Mouse (Mus musculus): Measurements from ENCODE around the gene Fbxl16. TPM values are rescaled to one million over a fixed set of nuclear protein-coding genes. Genes with fewer than 3 reads are reported as not detected.
"Not testable (repeated sequence)": the region's sequence is repeated elsewhere in the genome, so short reads cannot be mapped to it uniquely, and the experiment has no call there.

Fbxl16 gene
- polyA plus RNA-seq, 1 experiment, result 5.0 TPM

DNA sequence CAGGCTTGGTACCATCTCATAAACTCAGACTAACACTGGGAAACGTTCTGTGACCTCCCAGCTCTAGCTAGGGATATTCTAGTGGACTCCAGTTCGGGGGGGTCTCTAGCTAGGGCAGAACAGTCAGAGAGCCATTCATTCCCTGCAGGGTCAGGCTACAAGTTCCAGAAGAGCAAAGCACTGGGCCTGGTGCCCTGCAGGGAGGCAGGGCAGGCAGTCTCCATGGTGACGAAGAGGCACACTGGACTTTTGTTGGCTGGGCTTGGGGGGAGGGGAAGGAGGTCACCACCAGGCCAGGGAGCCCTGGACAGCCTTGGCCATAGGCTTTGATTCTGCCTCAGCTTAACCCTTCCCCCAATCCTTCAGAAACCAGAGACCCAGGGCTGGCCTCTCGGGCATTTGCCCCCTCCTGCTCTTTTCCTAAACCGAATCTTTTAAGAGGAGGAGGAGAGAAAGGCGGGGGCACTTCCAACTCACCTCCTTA lies 13.2 kb upstream of the Fbxl16 start, which contains the start of gene AC134908.4:
AC134908.4 (minus strand) TSS at position 51 of the 484 bp plus-strand sequence.
- DNase-seq (ENCODE audit: low spot score), result no peak

DNA sequence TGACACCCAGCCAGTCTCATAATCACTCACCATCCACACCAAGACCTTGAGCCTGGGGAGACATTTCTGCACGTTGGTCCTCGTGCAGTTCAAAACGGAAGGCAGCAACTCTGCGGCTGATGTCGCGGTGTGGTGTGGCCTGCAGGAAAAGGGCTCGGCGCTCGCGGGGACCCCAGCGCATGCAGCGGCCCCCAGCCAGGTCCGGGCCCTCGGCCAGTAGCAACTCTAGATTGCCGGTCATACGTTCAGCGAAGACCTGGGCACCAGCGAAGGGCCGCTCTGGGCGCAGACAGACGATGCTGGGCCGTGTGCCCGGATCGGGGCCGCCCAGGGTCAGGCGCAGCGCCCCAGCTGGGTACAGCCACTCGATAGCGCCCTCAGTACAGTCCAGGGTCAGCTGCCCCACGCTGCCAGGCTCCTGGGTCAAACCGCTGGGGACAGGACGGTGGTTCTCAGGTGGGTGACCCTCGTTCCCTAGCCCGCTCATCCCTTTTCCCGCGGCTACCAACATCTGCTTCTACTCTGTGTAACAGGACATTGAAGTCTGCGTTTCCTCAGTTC lies 12.6 kb upstream of the Fbxl16 start:
- DNase-seq (ENCODE audit: low spot score), result no peak

DNA sequence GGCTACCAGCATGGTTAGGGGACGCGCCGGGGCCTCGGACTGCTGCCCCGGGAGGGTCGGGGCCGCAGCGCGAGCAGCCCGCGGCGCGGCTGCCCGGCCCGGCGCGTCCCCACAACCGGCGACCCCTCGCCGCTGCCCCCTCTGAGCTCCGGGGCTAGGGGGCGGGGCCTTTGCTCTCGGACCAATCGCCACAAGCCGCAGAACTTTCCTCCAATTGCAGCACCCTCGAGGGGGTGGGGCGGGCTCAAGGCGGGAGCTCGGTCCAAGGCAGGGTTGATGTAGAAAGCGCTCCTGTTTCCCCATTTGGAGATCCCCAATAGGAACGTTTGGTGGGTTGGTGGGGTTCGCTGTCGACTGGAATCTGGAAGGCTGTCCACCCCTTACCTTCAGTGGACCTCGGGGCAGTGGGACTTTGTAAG lies 11.9 kb upstream of the Fbxl16 start, which contains the start of gene Metrn:
Metrn (minus strand) TSS at position 186 of the 419 bp plus-strand sequence.
- DNase-seq (ENCODE audit: low spot score), result peak; percentile 67

DNA sequence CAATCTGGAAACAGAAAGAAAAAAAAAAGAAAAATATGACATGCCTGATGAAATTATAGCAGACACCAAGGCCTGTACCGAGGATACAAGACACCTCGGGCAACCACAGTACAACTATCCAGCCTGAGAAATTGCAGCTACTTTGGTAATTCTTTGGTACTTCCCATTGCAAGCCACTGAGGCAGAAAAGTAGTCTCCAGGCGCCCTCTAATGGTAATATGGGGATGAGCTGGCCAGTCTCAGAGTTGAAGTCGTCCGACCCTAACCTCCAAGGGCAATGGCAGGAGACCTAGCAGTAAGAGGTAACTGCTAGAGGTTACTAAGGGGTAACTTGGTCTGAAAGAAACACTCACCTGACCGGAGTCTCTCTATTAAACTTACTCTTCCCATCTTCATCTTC lies 7.9 kb upstream of the Fbxl16 start:
- no peak for DNase-seq (ENCODE audit: low spot score)

- no peak for DNase-seq (ENCODE audit: low spot score)
These were observed 5.9 kb upstream of the Fbxl16 start for GRCm38 (mm10) chr17:25802825-25803517.

DNA sequence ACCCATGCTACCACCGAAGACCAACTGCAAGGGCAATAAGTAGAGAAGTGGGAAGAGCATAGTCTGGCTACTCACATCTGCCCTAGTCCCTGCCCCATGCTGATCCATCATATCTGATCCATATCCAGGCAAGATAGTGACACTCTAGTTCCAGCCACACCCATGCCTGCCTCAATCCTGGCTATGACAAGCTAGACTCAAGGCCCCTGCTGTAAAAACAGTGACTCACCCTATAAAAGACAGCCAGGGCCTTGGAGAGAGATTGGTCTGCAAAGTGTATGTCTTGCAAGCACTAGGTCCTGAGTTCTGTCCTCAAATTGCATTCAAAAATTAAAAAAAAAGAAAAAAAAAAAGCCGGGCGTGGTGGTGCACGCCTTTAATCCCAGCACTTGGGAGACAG lies 2.4 kb upstream of the Fbxl16 start:
- no peak for DNase-seq (ENCODE audit: low spot score)

DNA sequence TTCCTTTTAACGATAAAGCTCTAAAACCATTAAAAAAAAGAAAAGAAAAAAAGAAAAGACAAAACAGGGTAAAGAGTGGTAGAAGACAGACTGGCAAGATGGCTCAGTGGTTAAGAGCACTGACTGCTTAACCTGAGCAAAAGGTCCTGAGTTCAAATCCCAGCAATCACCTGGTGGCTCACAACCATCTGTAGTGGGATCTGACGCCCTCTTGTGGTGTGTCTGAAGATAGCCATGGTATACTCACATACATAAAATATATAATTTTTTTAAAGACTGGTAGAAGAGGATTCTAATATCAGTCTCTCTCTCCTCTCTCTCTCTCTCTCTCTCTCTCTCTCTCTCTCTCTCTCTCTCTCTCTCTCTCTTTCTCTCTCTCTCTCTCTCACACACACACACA lies 1.4 kb upstream of the Fbxl16 start:
- DNase-seq (ENCODE audit: low spot score), result not testable (repeated sequence)

- DNase-seq (ENCODE audit: low spot score), result no peak
These were observed 857 bp upstream of the Fbxl16 start for GRCm38 (mm10) chr17:25808028-25808427.

GRCm38 (mm10) chr17:25809606-25810340 lies 888 bp downstream of the Fbxl16 start:
- no peak for DNase-seq (ENCODE audit: low spot score)

- DNase-seq (ENCODE audit: low spot score), result no peak
These were observed 2.0 kb downstream of the Fbxl16 start for GRCm38 (mm10) chr17:25810890-25811289.

- DNase-seq (ENCODE audit: low spot score), result peak; percentile 69
These were observed 4.6 kb downstream of the Fbxl16 start for GRCm38 (mm10) chr17:25813471-25813870.

- DNase-seq (ENCODE audit: low spot score), result no peak
These were observed 8.8 kb downstream of the Fbxl16 start for GRCm38 (mm10) chr17:25817662-25818061.

- DNase-seq (ENCODE audit: low spot score), result no peak
These were observed 10.2 kb downstream of the Fbxl16 start for GRCm38 (mm10) chr17:25818851-25819780.

GRCm38 (mm10) chr17:25823452-25823851 lies 14.6 kb downstream of the Fbxl16 start, which contains the start of gene Wdr24:
Gene Wdr24 (plus strand): TSS chr17:25823627.
- no peak for DNase-seq (ENCODE audit: low spot score)

- DNase-seq (ENCODE audit: low spot score), result no peak
These were observed 15.7 kb downstream of the Fbxl16 start for GRCm38 (mm10) chr17:25824362-25825142.

DNA sequence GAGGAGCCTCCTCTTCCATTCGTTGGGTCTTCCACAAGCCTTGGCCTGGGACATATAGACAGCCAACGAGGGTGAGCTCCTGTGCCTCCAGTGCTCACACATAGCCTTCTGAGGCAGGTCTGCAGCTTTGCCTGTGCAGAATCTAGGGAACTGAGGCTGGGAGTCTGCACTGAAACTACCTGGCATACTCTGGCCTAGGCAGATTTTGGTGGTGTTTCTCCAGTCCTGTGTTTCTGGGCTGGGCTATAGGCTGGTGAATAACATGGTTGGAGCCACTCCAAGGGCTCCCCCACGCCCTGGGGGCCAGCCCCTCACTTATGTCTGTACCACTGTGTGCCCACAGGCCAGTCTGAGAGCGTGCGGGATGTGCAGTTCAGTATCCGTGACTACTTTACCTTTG lies 16.4 kb downstream of the Fbxl16 start:
- no peak for DNase-seq (ENCODE audit: low spot score)

GRCm38 (mm10) chr17:25825984-25826570 lies 17.2 kb downstream of the Fbxl16 start:
- no peak for DNase-seq (ENCODE audit: low spot score)

GRCm38 (mm10) chr17:25827011-25827410 lies 18.1 kb downstream of the Fbxl16 start:
- DNase-seq (ENCODE audit: low spot score), result no peak

GRCm38 (mm10) chr17:25827546-25828222 lies 18.8 kb downstream of the Fbxl16 start:
- DNase-seq (ENCODE audit: low spot score), result no peak

DNA sequence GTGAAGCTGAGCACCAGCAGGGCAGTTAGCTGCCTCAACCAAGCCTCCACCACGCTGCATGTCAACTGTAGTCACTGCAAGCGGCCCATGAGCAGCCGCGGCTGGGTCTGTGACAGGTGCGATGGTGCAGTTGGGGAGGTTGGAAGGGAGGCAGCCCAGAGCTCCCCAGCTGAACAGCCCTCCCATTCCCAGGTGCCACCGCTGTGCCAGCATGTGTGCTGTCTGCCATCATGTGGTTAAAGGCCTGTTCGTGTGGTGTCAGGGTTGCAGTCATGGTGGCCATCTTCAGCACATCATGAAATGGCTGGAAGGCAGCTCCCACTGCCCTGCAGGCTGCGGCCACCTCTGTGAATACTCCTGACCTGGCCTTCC lies 19.3 kb downstream of the Fbxl16 start:
- DNase-seq (ENCODE audit: low spot score), result no peak

Data from urinary bladder, adult 2 months (tissue).